Mouse (Mus musculus) lung, adult 18-20 months (tissue): ENCODE results near the gene Grap2.
A peak's percentile ranks its signal among the peaks of the same experiment; 100 is the strongest.

Experiments used
- DNase-seq, 2 experiments: peaks; one replicate each; pipeline ENCODE4 v3.0.0; 2022; ENCODE audit warnings: mixed read lengths in 2 of 2

Grap2 gene

GRCm38 (mm10) chr15:80639874-80640273, 67.5 kb downstream of the Grap2 start:
- DNase-seq: no peak

GRCm38 (mm10) chr15:80641702-80642435, 69.5 kb downstream of the Grap2 start:
- no peak for DNase-seq

- no peak for DNase-seq
Observed at GRCm38 (mm10) chr15:80645006-80645797, 72.8 kb downstream of the Grap2 start.

GRCm38 (mm10) chr15:80648977-80649606, 76.7 kb downstream of the Grap2 start:
- DNase-seq: no peak

GRCm38 (mm10) chr15:80650412-80650811, 78.0 kb downstream of the Grap2 start:
- no peak for DNase-seq

GRCm38 (mm10) chr15:80653865-80654264, 81.5 kb downstream of the Grap2 start:
- no peak for DNase-seq

GRCm38 (mm10) chr15:80658815-80659471, 86.5 kb downstream of the Grap2 start:
- no peak for DNase-seq

- DNase-seq: no peak
Observed at GRCm38 (mm10) chr15:80660963-80661362, 88.6 kb downstream of the Grap2 start.

- no peak for DNase-seq
Observed at GRCm38 (mm10) chr15:80664444-80664843, 92.0 kb downstream of the Grap2 start.

GRCm38 (mm10) chr15:80671295-80672252, 99.2 kb downstream of the Grap2 start, which contains the start of gene Fam83f:
Gene Fam83f, plus strand, starts transcription at chr15:80671847.
- DNase-seq: peak; percentile 52 to 60

GRCm38 (mm10) chr15:80672810-80673209, 100.4 kb downstream of the Grap2 start:
- DNase-seq: no peak

GRCm38 (mm10) chr15:80673337-80674095, 101.1 kb downstream of the Grap2 start:
- peak in 1 of 2 experiments; percentile 28 for DNase-seq

GRCm38 (mm10) chr15:80674700-80675099, 102.3 kb downstream of the Grap2 start:
- no peak for DNase-seq

- DNase-seq: peak in 1 of 2 experiments; percentile 22
Observed at GRCm38 (mm10) chr15:80679515-80680215, 107.3 kb downstream of the Grap2 start.

GRCm38 (mm10) chr15:80680347-80681030, 108.1 kb downstream of the Grap2 start:
- DNase-seq: peak; percentile 46 to 67

- DNase-seq: no peak
Observed at GRCm38 (mm10) chr15:80681466-80681881, 109.1 kb downstream of the Grap2 start.

- DNase-seq: no peak
Observed at GRCm38 (mm10) chr15:80682343-80682742, 109.9 kb downstream of the Grap2 start.

- DNase-seq: peak in 1 of 2 experiments; percentile 33
Observed at GRCm38 (mm10) chr15:80683151-80683550, 110.8 kb downstream of the Grap2 start.

- DNase-seq: no peak
Observed at GRCm38 (mm10) chr15:80683990-80684389, 111.6 kb downstream of the Grap2 start.
